Mouse (Mus musculus) urinary bladder, postnatal 4 days (tissue): ENCODE measurements around the gene Gm9922.
A peak's percentile ranks its signal among the peaks of the same experiment; 100 is the strongest.

Experiments used
- DNase-seq, 2 experiments: peaks; one replicate each; pipeline ENCODE4 v3.0.0; 2021 to 2022; ENCODE audit warnings: low spot score in 2 of 2

Gene Gm9922

DNA sequence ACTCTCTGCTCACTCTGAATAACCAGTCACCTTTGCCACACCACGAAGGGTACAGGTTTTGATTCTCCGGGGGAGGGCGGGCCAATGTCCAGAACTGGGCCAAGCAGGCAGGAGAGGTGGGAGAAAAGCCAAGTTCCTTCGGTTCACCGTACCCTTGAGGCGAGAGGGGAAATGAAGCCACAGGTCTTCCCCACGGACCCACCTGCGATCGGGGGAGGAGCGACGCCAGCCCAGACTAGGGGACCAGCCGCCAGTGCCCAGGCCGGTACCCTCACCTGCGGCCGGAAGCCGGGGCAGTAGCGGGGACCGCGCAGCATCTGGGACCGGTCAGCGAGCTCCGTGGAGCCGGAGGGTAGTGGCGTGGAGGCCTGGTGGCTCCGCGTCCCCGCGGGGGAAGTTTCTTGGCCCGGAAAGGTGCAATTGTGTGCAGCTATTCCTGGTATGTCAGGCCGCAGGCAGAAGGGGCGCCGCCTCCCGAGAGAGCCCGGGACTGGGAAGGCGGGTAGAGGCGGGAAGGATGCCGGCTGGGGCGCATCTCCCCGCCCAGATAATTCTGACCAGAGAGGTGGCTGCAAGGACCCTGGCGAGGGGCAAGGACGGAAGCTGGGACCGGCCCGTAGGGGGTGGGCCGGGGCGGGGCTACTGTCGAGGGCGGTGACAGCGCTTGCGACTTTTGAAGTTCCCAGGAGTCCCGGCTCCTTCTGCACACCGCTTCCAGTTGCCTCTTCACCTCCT is at the start of gene Gm9922, which contains the start of gene Lmo7:
Gene Gm9922, minus strand, starts transcription at position 578 of the 735 bp plus-strand sequence.
Gene Lmo7, plus strand, starts transcription at position 721 of the 735 bp plus-strand sequence.
- peak; percentile 77 for DNase-seq

DNA sequence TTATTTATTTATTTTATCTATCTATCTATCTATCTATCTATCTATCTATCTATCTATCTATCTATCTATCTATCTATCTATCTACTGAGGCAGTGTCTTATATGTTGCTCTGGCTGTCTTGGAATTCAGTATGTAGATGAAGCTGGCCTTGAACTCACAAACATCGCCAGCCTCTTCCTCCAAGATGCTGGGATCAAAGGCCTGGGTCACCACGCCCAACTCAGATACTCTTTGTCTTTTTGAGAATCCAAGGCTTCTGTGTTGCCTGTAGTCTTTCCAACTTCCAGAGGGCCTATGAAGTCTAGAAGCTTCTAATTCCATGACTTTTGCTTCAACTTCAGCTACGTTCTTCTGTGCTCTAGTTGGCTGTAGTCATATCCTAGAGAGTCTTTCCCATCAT is 48.8 kb upstream of the Gm9922 start:
- no peak for DNase-seq

- DNase-seq = no peak
Measured at GRCm38 (mm10) chr14:101777129-101777493, 47.5 kb upstream of the Gm9922 start.

- DNase-seq = no peak
Measured at GRCm38 (mm10) chr14:101776296-101777128, 46.9 kb upstream of the Gm9922 start.

DNA sequence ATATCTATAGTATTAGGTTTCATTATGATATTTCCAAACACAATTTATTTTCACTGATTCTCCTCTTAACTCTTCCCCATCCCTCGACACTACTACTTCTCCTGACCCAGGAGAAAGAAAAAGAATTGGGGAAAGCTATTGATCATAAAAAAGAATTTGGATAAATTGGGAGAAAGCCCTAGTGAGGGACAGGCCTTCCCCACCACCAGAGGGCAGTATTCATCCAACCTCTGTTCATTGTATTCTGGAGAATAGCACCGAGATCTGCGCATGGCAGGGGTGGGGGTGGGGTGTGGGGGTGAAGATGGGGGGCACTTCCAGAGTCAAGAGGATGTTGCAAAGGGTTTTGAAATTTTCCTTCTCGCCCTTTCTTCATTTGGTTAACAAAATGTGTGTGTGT is 45.0 kb upstream of the Gm9922 start:
- no peak for DNase-seq

- no peak for DNase-seq
Measured at GRCm38 (mm10) chr14:101771756-101772155, 42.1 kb upstream of the Gm9922 start.

DNA sequence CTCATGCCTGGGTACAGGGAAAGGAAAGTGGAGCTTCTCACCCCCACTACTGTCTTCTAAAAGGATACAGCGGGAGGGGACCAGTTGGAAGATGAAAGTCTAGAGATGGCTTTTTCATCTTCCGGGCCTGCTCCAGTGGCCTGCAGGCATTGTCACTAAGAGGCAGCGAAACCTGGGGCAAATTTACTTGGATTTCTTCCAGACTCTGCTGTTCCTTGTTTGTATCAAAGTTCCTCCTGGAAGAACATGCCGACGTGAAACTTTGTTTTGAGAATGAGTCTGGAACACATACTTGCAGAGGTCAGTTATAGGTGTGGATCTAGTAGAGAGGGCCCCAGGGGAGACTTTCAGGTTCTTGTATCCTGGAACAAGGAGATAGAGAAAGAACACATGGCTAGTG is 41.7 kb upstream of the Gm9922 start:
- no peak for DNase-seq

DNA sequence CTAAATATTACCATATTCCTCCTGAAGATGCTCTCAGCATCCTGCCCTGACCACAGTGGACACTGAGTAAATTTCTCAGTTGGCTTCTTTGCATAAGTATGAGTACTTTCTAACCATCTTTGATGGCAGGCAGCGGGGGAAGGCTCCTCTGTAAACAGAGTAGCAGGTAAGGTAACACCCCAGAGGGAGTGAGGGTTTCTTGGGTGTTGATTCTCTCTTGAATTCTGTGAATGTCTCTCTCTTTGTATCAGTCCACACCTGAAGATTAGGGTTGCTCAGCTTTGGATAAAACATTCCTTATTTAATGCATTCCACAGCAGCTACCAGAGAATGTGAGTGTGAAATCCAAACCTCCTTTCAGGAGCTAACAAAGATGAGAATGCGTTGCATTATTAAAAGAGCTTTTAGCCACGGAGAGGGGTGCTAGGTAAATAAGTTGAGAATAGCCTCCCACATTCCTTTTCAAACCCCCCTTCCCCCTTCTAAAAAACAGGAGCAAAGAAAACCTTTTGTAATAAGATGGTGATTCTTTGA is 34.2 kb upstream of the Gm9922 start:
- DNase-seq = no peak

DNA sequence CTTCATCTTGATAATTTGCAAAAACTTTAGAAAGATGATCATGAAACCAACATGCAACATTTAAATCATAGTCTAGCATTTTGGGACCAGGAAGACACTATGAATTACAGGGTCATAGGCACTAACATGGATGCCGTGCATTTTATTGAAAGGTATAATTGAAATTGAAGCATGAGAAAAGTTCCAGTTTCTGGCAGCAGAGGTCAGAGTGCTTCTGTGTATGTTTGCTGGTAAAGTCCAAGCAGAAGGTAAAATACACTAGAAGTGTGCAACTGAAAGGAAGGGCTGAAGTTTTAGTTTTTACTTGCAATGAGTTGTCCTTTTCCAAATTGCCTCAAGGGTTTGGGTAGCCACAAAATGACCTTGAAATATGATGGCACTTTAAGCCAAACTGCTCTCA is 32.7 kb upstream of the Gm9922 start:
- no peak for DNase-seq

- DNase-seq = no peak
Measured at GRCm38 (mm10) chr14:101755425-101755824, 25.8 kb upstream of the Gm9922 start.

- DNase-seq = no peak
Measured at GRCm38 (mm10) chr14:101750910-101751309, 21.3 kb upstream of the Gm9922 start.

DNA sequence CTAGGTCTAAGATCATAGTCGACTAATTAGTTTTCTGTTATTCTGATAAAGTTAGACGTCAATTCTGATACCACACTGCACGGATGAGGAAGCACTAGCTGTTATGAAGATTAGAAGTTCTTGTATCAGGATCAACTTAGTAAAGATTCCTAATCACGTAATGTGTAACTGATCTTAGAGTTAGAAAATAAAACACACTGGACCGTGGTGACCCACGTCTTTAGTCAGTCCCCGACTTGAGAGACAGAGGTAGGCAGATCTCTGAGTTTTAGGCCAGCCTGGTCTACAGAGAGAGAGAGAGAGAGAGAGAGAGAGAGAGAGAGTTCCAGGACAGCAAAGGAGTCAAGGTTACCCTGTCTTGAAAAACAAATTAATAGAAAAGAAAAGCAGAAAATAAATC is 18.8 kb upstream of the Gm9922 start:
- DNase-seq = no peak

- no peak for DNase-seq
Measured at GRCm38 (mm10) chr14:101747811-101748210, 18.2 kb upstream of the Gm9922 start.

GRCm38 (mm10) chr14:101746635-101747034 is 17.0 kb upstream of the Gm9922 start:
- no peak for DNase-seq

DNA sequence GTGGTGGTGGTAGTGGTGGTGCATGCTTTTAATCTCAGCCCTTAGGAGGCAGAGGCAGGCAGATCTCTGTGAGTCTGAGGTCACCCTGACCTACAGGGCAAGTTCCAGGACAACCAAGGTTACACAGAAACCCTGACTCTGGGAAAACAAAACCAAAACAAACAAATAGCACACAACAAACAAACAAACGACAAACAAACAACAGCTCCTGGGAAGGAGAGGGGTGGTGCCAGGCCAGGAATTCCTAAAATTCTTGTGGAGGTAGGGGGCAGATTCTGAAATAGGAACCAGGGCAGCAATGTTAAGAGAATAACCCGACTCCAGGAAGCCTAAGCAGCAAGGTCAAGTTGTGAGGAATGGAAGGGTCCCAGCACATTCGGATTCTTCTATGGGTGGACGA is 7.9 kb upstream of the Gm9922 start:
- no peak for DNase-seq

- no peak for DNase-seq
Measured at GRCm38 (mm10) chr14:101733542-101734303, 4.1 kb upstream of the Gm9922 start.

- DNase-seq = no peak
Measured at GRCm38 (mm10) chr14:101729972-101730692, 518 bp upstream of the Gm9922 start.

DNA sequence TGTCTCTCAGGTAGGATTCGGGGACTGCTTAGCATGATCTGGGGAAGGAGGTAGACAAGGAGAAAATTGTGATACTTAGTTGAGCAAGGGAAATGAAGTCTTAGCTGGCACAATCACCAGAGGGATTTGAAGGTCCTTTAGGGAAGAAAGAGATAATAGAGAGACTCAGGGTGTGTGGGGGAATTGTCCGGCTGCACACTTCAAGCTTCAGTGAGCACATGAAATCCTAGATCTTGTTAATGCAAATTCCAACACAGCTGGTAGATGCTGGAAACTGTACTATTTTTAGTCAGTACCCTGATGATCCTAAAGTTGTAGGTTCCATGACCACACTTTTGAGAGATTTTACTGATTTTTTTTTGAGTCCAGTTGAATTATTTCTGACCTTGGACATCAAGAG is 15.2 kb downstream of the Gm9922 start:
- DNase-seq = no peak

- no peak for DNase-seq
Measured at GRCm38 (mm10) chr14:101707088-101707487, 22.5 kb downstream of the Gm9922 start.

DNA sequence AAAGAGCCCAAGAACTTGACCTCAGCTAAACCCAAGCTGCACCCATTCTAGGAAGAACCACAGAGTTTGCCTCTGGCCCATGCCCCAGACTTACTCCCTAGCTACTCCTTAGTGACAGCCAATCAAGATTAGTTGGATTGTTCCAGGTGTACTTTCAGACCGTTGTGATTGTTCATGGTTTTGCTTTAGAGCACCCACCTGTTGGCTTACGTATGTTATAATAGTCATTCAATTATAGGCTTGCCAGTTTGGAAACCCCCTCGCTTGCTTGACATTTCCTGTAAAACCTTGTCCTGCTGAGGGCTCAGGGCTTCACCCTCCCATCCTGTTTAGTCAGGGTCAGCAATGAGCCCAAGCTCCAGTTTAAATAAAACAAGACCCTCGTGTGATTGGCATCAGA is 25.1 kb downstream of the Gm9922 start:
- DNase-seq = no peak

DNA sequence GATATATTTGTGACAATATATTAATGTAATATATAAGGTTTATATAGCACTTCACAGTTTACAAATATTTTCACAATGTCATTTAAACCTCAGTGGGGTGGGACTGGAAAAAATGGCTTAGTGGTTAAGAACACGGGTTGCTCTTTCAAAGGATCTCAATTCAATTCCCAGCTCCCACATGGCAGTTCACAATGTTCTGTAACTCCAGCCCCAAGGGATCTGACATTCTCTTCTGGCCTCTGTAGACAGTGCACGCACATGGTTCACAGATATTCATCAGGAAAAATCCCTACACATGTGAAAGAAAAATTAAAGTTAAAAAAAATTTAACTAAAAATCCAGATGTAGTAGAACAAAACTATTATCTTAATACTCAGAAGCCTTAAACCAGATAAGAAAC is 41.2 kb downstream of the Gm9922 start:
- no peak for DNase-seq
